Mouse (Mus musculus): Measurements from ENCODE around the gene C730034F03Rik. TPM values are rescaled to one million over a fixed set of nuclear protein-coding genes. Genes with fewer than 3 reads are reported as not detected.
A peak's percentile ranks its signal among the peaks of the same experiment; 100 is the strongest.

Gene C730034F03Rik
- polyA plus RNA-seq, 1 experiment from 2014 or later = 6.7 TPM

DNA sequence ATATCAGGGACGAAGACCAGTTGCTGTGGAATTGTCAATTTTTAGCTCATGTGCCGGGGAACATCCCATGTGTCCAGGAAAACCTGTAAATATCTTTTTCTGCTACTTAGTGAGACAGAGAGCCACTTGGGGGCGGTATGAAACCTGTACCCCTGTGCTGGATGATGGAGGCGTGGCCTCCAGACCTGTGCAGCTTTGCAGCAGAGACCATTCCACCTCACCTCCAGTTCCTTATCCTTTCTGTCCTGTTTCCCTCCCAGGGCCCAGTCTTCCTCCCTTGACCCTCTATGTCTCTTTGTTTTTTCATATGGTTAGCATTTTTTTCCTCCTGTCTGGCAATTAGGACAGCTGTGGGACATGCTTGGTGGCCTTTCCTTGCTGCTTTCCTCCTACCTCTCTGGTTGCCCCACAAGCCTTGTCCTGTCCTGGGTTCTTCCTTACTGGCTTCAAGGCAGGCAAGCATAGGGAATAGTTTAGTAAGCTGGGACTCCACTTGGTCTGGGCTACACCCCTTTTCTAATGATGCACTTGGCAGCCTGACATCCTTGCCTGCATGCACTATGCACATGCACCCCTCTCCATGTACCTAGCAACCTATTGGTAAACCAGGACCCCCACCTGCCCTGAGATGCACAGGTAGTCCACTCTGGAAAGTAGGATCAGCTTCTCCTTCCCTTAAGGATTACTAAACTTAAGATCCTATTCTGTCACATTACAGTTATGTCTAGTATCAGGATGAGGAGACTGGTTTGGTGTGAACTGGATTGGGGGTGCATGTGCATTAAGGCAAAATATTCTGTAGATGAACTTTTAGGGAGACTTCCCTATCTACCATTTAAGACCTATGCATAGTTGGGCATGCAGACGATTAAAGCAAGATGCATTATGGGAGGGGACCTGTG lies 34.2 kb downstream of the C730034F03Rik start:
- Histone ChIP-seq H3K36me3 (ENCODE audit: poor library complexity, severe bottlenecking) (peaks cover 53% of the 10 kb centered on the region), H3K27ac (no peak overlapping the region)

DNA sequence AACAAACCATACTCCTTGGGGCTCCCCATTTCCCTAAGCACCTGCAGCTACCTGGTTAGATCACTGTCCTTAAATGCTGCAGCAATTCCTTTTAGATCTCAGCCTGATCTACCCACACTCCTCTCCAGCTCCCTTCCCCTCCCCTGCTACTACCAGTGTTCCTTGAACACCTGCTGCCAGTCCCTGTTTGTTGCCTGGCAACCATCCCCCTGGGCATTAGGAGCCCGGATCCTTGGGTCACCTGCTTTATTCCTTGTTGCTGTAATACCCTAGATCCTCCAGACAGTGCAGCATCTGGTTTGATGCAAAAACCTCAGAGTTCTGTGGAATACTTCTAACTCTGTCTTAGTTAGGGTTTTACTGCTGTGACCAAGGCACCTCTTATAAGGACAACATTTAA lies 35.7 kb downstream of the C730034F03Rik start:
- Histone ChIP-seq H3K9me3 (replicated peaks) (no peaks in the 10 kb centered on the region), H3K27me3 (no peaks in the 10 kb centered on the region), H3K27ac (no peak overlapping the region; the same call in 1 of the 2 replicates), H3K4me3 (no peak overlapping the region), H3K4me2 (no peak overlapping the region), H3K4me1 (peaks cover 4% of the 10 kb centered on the region), H3K9ac (no peak overlapping the region), H3K36me3 (ENCODE audit: poor library complexity, severe bottlenecking) (peaks cover 38% of the 10 kb centered on the region)
- 7% methylated on average over 1 of the region's 1 CpGs for WGBS
- ATAC-seq = peak; percentile 66; the same call in 1 of the 2 replicates

More for the DNA sequence above, 34.2 kb downstream of the C730034F03Rik start:
- Histone ChIP-seq H3K9ac (no peak overlapping the region), H3K27me3 (no peaks in the 10 kb centered on the region), H3K4me3 (no peak overlapping the region), H3K4me1 (peaks cover 4% of the 10 kb centered on the region), H3K4me2 (no peak overlapping the region), H3K9me3 (replicated peaks) (no peaks in the 10 kb centered on the region)
- no peak for ATAC-seq
- 67% methylated on average over 5 of the region's 5 CpGs for WGBS

DNA sequence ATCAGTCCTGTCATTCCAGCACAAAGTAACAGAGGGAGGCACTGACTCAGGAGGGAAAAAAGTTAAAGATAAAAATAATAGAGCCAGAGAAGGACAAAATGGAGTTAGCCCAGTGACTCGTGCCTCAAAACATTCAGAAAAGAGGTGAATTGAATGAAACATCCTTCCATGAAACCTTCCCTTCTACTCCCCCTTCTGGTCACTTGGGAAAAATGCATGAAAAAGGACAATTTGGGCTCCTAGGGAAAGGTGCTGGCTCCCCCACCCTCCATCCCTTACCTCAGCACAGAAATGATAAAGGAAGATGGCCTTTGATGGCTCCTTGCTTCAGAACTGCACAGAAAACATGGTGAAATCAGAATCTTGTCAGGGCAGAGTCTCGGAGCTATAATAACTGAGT lies 39.2 kb downstream of the C730034F03Rik start:
- 0 out of 2 replicates have a peak, but pooled peaks have one; percentile 17 for ATAC-seq
- WGBS = 33% methylated on average over 2 of the region's 2 CpGs
- Histone ChIP-seq H3K27ac (no peak overlapping the region), H3K9ac (no peak overlapping the region), H3K9me3 (replicated peaks) (no peaks in the 10 kb centered on the region), H3K4me1 (peaks cover 4% of the 10 kb centered on the region), H3K4me3 (no peak overlapping the region), H3K27me3 (no peaks in the 10 kb centered on the region), H3K4me2 (no peak overlapping the region), H3K36me3 (ENCODE audit: poor library complexity, severe bottlenecking) (peaks cover 5% of the 10 kb centered on the region)

DNA sequence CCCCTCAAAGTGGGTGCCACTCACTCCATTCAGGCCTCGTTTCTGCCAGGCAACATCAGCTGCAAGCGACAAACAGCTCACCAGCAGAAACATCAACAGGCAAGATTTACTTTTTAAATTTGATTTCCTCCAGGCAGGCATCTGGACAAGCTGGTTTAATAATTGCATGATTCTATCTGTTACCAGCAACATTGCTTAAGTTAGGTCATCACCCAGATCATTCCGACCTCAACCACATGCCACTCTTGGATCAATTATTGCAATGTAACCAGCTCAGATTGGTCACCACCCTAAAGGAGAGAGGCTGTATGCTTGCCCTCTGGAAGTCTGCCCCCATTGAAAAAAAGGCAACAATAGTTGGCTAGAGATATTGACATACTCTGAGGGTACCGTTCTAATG lies 42.1 kb downstream of the C730034F03Rik start:
- H3K9ac ChIP-seq = no peak overlapping the region
- no peaks in the 10 kb centered on the region for H3K36me3 ChIP-seq (ENCODE audit: poor library complexity, severe bottlenecking)
- H3K9me3 ChIP-seq (replicated peaks) = no peaks in the 10 kb centered on the region
- peaks cover 9% of the 10 kb centered on the region for H3K4me1 ChIP-seq
- WGBS = 90% methylated on average over 4 of the region's 4 CpGs
- H3K27ac ChIP-seq = no peak overlapping the region
- H3K27me3 ChIP-seq = no peaks in the 10 kb centered on the region
- ATAC-seq = no peak
- no peak overlapping the region for H3K4me3 ChIP-seq
- H3K4me2 ChIP-seq = no peak overlapping the region

DNA sequence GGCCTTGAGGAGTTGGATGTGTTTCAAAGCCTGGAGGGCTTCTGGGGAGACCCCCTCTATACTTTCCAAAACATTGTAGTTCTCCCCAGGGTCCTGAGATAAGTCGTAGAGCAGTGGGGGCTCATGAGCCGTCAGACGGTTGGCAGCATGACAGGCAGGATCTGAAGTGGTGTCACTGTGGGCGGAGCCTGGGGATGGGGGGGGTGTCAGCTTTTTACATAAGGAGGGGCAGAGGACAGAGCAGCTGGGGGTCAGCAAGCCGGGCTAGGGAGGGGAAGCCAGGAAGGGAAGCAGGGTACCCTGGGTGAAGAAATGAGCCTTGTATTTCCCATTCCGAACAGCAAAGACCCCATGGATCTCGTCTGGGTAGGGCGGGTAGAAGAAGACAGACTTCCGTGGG lies 44.0 kb downstream of the C730034F03Rik start:
- no peak overlapping the region for H3K27ac ChIP-seq
- H3K9ac ChIP-seq = no peak overlapping the region
- peaks cover 9% of the 10 kb centered on the region for H3K4me1 ChIP-seq
- no peaks in the 10 kb centered on the region; the same call in 1 of the 2 replicates for H3K27me3 ChIP-seq
- H3K4me2 ChIP-seq = no peak overlapping the region
- no peak overlapping the region for H3K4me3 ChIP-seq
- H3K36me3 ChIP-seq (ENCODE audit: poor library complexity, severe bottlenecking) = no peaks in the 10 kb centered on the region
- H3K9me3 ChIP-seq (replicated peaks) = no peaks in the 10 kb centered on the region
- ATAC-seq = no peak
- 89% methylated on average over 9 of the region's 9 CpGs for WGBS

DNA sequence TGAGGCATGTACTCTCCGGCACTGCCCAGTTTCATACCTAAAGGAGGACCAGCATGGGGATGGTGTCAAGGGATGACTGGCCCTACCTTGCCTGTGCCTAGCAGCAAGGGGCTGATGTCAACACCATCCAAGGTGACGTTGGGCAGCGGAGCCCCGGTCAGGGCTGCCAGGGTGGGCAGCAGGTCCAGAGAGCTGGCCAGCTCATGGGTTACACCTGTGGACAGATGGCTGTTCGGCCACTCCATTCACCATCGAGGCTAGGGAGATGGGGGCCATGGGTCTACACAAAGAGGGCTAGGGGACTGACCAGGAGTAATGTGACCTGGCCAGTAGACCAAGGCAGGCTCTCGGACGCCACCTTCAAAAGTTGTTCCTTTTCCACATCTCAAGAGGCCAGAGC lies 44.5 kb downstream of the C730034F03Rik start:
- Histone ChIP-seq H3K4me1 (peaks cover 9% of the 10 kb centered on the region), H3K9ac (no peak overlapping the region), H3K36me3 (ENCODE audit: poor library complexity, severe bottlenecking) (no peaks in the 10 kb centered on the region), H3K27ac (no peak overlapping the region), H3K9me3 (replicated peaks) (no peaks in the 10 kb centered on the region), H3K27me3 (no peaks in the 10 kb centered on the region; the same call in 1 of the 2 replicates), H3K4me2 (no peak overlapping the region), H3K4me3 (no peak overlapping the region)
- ATAC-seq = no peak
- 96% methylated on average over 8 of the region's 8 CpGs for WGBS

DNA sequence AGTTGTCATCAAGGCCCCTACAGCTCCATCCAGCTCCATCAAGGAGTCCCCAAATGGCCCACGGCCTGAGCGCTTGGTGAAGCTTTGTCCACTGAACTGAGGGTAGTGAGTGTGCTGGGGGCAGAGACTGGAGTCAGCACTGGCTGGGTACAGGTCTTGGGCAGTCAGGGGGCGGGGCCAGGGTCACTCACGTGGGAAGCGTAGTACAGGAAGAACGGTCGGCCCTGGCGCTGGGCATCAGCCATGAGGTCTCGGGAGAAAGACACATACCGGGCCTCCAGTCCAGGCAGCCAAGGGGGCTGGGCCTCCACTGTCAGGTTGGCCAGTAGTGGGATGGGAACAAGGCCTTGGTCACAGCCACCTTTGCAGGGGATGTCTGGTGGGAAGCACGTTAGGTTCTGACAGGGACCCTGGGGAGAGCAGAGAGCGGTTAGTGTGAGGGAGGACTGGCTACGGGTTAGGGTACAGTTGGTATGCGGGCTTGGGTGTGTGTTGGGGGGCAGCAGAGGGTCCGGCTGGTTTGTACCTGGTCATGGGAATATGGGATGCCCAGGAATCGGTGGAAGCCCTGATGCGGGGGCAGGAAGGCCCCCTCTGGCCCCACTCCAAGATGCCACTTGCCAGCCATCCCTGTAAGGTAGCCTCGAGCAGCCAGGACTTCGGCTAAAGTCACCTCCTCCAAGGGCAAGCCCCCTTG lies 45.4 kb downstream of the C730034F03Rik start:
- Histone ChIP-seq H3K4me2 (no peak overlapping the region), H3K27me3 (no peaks in the 10 kb centered on the region; the same call in 1 of the 2 replicates), H3K4me3 (no peak overlapping the region), H3K4me1 (peaks cover 9% of the 10 kb centered on the region), H3K27ac (no peak overlapping the region), H3K9ac (no peak overlapping the region), H3K36me3 (ENCODE audit: poor library complexity, severe bottlenecking) (no peaks in the 10 kb centered on the region), H3K9me3 (replicated peaks) (no peaks in the 10 kb centered on the region)
- no peak for ATAC-seq
- 95% methylated on average over 19 of the region's 19 CpGs for WGBS

DNA sequence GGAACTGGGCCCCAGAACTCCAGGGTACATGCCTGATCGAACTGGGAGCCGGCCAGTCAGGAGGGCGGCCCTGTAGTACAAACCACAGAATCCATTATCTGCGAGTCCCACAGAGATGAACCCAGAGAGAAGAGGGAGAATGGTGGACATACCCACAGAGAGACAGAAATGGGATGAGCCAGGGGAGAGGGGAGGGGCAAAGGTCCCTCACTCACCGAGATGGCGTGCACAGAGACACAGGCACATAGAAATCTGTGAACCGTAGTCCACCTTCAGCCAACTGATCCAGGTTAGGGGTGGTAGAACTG lies 45.9 kb downstream of the C730034F03Rik start:
- Histone ChIP-seq H3K36me3 (ENCODE audit: poor library complexity, severe bottlenecking) (no peaks in the 10 kb centered on the region), H3K27me3 (no peaks in the 10 kb centered on the region; the same call in 1 of the 2 replicates), H3K27ac (no peak overlapping the region), H3K4me1 (peaks cover 9% of the 10 kb centered on the region), H3K9me3 (replicated peaks) (no peaks in the 10 kb centered on the region), H3K9ac (peak overlapping the region; percentile 68), H3K4me3 (peak overlapping the region; percentile 58; the same call in 1 of the 2 replicates), H3K4me2 (peak overlapping the region; percentile 88)
- ATAC-seq = no peak
- 90% methylated on average over 7 of the region's 7 CpGs for WGBS

DNA sequence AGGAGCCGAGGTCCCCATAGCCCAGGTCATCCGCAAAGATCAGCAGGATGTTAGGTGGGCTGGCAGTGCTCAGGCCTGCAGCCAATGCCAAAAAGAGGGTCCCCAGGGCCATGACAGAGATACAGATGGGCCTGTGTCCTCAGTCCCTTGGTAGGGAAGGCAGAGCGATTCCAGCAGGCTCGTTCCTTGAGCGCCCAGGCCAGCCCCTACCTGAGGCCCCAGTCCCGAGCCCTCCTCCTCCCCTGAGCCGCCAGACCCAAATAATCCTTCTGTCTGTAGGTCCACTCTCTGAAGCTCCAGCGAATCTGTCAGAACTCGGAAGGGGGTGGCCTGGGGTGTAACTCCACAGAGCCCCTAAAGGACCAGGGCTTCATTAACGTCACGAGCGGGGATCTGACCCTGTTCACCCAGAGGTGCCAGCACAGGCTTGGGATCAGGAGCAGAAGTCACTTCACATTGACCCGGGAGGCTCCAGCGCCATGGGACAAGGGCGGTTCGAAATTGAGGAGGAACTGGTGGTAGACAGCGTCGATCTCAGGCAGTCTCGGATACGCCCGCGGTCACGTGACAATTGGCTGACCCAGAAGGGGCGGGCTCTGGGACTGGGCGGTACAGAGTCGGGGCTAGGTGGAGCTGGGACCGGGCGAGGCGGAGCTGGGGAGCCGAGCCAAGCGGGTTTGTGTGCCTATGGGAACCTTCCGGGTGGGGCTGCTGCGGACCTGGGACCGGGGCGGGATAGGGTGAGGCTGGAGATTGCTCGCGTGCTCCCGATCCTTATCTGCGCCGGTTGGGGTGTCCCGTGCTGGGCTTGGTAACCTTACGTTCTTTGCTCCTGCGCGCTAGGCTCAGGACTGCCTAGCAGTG lies 46.5 kb downstream of the C730034F03Rik start:
- Histone ChIP-seq H3K9me3 (replicated peaks) (no peaks in the 10 kb centered on the region), H3K4me3 (peak overlapping the region; percentile 58), H3K4me1 (peaks cover 9% of the 10 kb centered on the region), H3K27ac (peak overlapping the region; percentile 69), H3K9ac (peak overlapping the region; percentile 68), H3K36me3 (ENCODE audit: poor library complexity, severe bottlenecking) (no peaks in the 10 kb centered on the region), H3K27me3 (no peaks in the 10 kb centered on the region; the same call in 1 of the 2 replicates), H3K4me2 (peak overlapping the region; percentile 88)
- 9% methylated on average over 44 of the region's 44 CpGs for WGBS
- ATAC-seq = peak; percentile 98

DNA sequence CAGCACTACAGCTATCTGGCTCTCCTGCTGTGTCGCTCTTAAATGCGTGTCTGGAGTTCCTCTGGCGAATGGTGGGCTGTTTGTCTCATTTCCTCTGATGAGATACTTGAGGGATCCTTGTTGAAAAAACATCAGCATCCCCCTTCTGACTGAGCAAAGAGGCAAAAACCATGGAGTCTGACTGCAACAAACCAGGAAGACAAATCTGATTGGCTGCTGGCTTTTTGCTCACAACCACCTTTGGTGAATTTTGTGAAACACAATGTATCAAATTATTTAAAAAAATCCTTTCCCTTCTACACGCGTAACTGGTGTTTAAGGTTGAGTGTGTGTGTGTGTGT lies 47.1 kb downstream of the C730034F03Rik start:
- peak overlapping the region; percentile 88 for H3K4me2 ChIP-seq
- WGBS = 7% methylated on average over 5 of the region's 5 CpGs
- peaks cover 9% of the 10 kb centered on the region for H3K4me1 ChIP-seq
- peak overlapping the region; percentile 68 for H3K9ac ChIP-seq
- no peaks in the 10 kb centered on the region; the same call in 1 of the 2 replicates for H3K27me3 ChIP-seq
- no peak; the same call in 1 of the 2 replicates for ATAC-seq
- peak overlapping the region; percentile 69 for H3K27ac ChIP-seq
- H3K9me3 ChIP-seq (replicated peaks) = no peaks in the 10 kb centered on the region
- no peaks in the 10 kb centered on the region for H3K36me3 ChIP-seq (ENCODE audit: poor library complexity, severe bottlenecking)
- H3K4me3 ChIP-seq = peak overlapping the region; percentile 58

DNA sequence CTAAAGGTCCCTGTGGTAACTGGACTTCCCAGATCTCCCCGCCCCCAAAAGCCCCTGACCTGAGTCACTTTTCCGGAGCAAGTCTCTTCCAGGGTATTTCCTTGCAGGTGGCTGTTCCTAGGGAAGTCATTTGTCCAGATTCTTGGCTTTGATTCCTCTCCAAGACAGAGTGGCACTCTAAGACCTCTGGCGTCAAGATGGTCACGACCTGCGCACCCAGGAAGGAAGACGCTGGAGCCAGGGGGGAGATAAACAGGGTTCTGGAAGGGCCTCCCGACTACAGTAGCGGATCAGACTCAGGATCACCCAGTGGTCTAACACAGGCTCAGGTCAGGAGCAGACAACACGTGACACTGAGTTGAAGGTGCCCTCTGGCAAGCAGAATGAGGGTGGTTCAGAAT lies 47.7 kb downstream of the C730034F03Rik start, which contains the start of gene Arsa:
Gene Arsa (minus strand): TSS at position 335 of the 401 bp plus-strand sequence.
- H3K36me3 ChIP-seq (ENCODE audit: poor library complexity, severe bottlenecking) = no peaks in the 10 kb centered on the region
- peak within 1 kb of the TSS; percentile 68 for H3K9ac ChIP-seq
- ATAC-seq = no peak
- 24% methylated on average over 9 of the region's 9 CpGs for WGBS
- no peaks in the 10 kb centered on the region; the same call in 1 of the 2 replicates for H3K27me3 ChIP-seq
- peak within 1 kb of the TSS; percentile 69 for H3K27ac ChIP-seq
- H3K4me2 ChIP-seq = peak within 1 kb of the TSS; percentile 88
- H3K9me3 ChIP-seq (replicated peaks) = 0 out of 2 replicates have a peak, but pooled peaks cover 2% of the 10 kb centered on the region
- H3K4me3 ChIP-seq = peak within 1 kb of the TSS; percentile 58
- H3K4me1 ChIP-seq = peaks cover 9% of the 10 kb centered on the region
